Mouse (Mus musculus) lung, adult 2 months (tissue): ENCODE measurements at regions not wholly inside any gene's neighbourhood (a gene's known extent, or its start where the extent isn't known, plus 50 kb on each side); places are given as distances from the start of the nearest gene placed in this dataset.

ENCODE experiments used
- CTCF ChIP-seq: fragments of 200-500 bp; IDR thresholded peaks from 2 replicates; pipeline ENCODE4 v1.5.1; 2011; ENCODE audit warnings: mild to moderate bottlenecking, low read length, control low read depth; ENCODE audit not compliant: insufficient read depth
- POLR2A ChIP-seq: fragments of 200-500 bp; IDR thresholded peaks from 2 replicates; pipeline ENCODE4 v1.6.1; 2011; ENCODE audit warnings: low read depth, mild to moderate bottlenecking, control low read depth, low read length, borderline replicate concordance; ENCODE audit errors: extremely low read depth

GRCm38 (mm10) chr10:45866860-45867259 is 289.2 kb downstream of the Hace1 start:
- TF ChIP-seq CTCF: no peak
- no peak for TF ChIP-seq POLR2A
